Mouse (Mus musculus) urinary bladder, postnatal 4 days (tissue): ENCODE results near the gene Zfp987.
A peak's percentile ranks its signal among the peaks of the same experiment; 100 is the strongest.

ENCODE experiments used
- DNase-seq, 2 experiments: peaks; one replicate each; pipeline ENCODE4 v3.0.0; 2021 to 2022; ENCODE audit warnings: low spot score in 2 of 2

Zfp987 gene

GRCm38 (mm10) chr4:146173378-146174226, 76.5 kb downstream of the Zfp987 start:
- peak; percentile 37 to 75 for DNase-seq
